In the genomic region with DNA sequence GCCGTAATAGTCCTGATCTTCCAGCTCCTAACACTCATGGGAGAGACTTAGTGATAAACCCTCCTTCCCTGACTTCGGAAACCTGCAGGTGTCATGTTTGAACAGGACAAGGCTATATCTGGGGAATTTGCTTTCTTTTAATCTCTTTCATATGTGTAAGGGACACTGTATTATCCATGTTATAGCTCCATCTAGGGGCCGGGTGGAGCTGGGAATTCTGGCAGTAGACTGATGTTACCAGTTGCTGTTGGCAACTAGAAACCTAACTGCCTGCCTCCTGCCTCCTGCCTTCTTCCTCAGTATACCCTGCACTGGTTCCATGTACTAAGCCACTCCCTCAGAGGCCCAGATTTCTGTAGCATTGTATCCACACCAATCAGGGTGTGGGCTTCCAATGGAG, we compare ENCODE assay signal across 10 mouse cellular contexts. TPM values are rescaled to one million over a fixed set of nuclear protein-coding genes. Genes with fewer than 3 reads are reported as not detected.
DNase-seq lines count a peak whose midpoint lies in the region; ATAC-seq and TF ChIP-seq lines count a peak whose summit lies in the region.
"Had no signal": no experiment of that assay in that cellular context is flagged by ENCODE, and none has a peak within 500 bp of the region (broad histone marks: within the 10 kb centered on the region; RNA-seq: fewer than 3 reads in every experiment).

No protein-coding gene starts in this region.

- H3K4me2 ChIP-seq in hindbrain, postnatal 0 days (ENCODE audit: low read depth, low read length), result no peak overlapping the region
- no peak overlapping the region for H3K4me2 ChIP-seq in hindbrain, embryonic 16.5 days (ENCODE audit: low read length)
- no peak overlapping the region for H3K4me2 ChIP-seq in neural tube, embryonic 15.5 days
- H3K4me2 ChIP-seq: liver, embryonic 15.5 days; stomach, embryonic 15.5 days had no signal

- no peak for ATAC-seq in hindbrain, postnatal 0 days
- ATAC-seq in hindbrain, embryonic 16.5 days, result no peak
- ATAC-seq in neural tube, embryonic 15.5 days (ENCODE audit: low FRiP score), result no peak

- no peaks in the 10 kb centered on the region for H3K36me3 ChIP-seq in hindbrain, postnatal 0 days (ENCODE audit: insufficient read depth, low read length)
- H3K36me3 ChIP-seq in hindbrain, embryonic 16.5 days (ENCODE audit: control insufficient read depth, insufficient read depth, low read length), result no peaks in the 10 kb centered on the region
- H3K36me3 ChIP-seq in liver, adult 2 months (ENCODE audit: control insufficient read depth, insufficient read depth, low read length), result no peaks in the 10 kb centered on the region
- no peaks in the 10 kb centered on the region for H3K36me3 ChIP-seq in neural tube, embryonic 15.5 days
- H3K36me3 ChIP-seq: liver, embryonic 15.5 days; stomach, embryonic 15.5 days had no signal

- H3K79me2 ChIP-seq in liver, adult 2 months (ENCODE audit: control insufficient read depth, insufficient read depth, low read length), result no peaks in the 10 kb centered on the region

- peak; percentile 39 for TF ChIP-seq CTCF in hindbrain, postnatal 0 days (IDR thresholded peaks at IDR 0.05; ENCODE audit: low read depth)
- TF ChIP-seq CTCF in cortical plate, adult 2 months (IDR thresholded peaks at IDR 0.05; ENCODE audit: extremely low read depth, insufficient read depth, low read length), result peak; percentile 35; the same call in 1 of the 2 replicates
- TF ChIP-seq CTCF in liver, adult 2 months (IDR thresholded peaks at IDR 0.05; ENCODE audit: low read depth, low read length), result peak; percentile 25; the same call in 1 of the 2 replicates

- no peak overlapping the region for H3K9ac ChIP-seq in hindbrain, postnatal 0 days (replicated peaks; ENCODE audit: low read length)
- no peak overlapping the region for H3K9ac ChIP-seq in hindbrain, embryonic 16.5 days (ENCODE audit: low read depth, low read length)
- H3K9ac ChIP-seq in liver, adult 2 months (ENCODE audit: low read depth, low read length), result no peak overlapping the region
- no peak overlapping the region for H3K9ac ChIP-seq in neural tube, embryonic 15.5 days (replicated peaks)
- H3K9ac ChIP-seq: liver, embryonic 15.5 days; stomach, embryonic 15.5 days had no signal

- 57% methylated on average over 3 of the region's 3 CpGs for WGBS in hindbrain, postnatal 0 days
- WGBS in hindbrain, embryonic 16.5 days, result 65% methylated on average over 3 of the region's 3 CpGs
- WGBS in liver, adult 2 months, result 48% methylated on average over 3 of the region's 3 CpGs
- WGBS in neural tube, embryonic 15.5 days, result 69% methylated on average over 3 of the region's 3 CpGs

- no peaks in the 10 kb centered on the region for H3K27me3 ChIP-seq in hindbrain, postnatal 0 days (ENCODE audit: insufficient read depth, low read length)
- H3K27me3 ChIP-seq in hindbrain, embryonic 16.5 days (replicated peaks; ENCODE audit: control insufficient read depth, insufficient read depth, low read length), result no peaks in the 10 kb centered on the region
- H3K27me3 ChIP-seq in liver, adult 2 months (ENCODE audit: control insufficient read depth, insufficient read depth, low read length), result no peaks in the 10 kb centered on the region
- H3K27me3 ChIP-seq in neural tube, embryonic 15.5 days (replicated peaks), result no peaks in the 10 kb centered on the region
- H3K27me3 ChIP-seq: stomach, embryonic 15.5 days had no signal

- peak; percentile 14 for DNase-seq in hindbrain, postnatal 0 days (ENCODE audit: low spot score)
- peak; percentile 86 for DNase-seq in NIH3T3 (ENCODE audit: low read depth)
- peak; percentile 43 for DNase-seq in kidney, postnatal 10 days
- DNase-seq in liver, adult 2 months (ENCODE audit: extremely low read depth, low read depth, low spot score), result peak; percentile 39
- DNase-seq in telencephalon, adult 2 months (ENCODE audit: low read depth, low spot score), result peak; percentile 5

- no peaks in the 10 kb centered on the region for H3K4me1 ChIP-seq in hindbrain, postnatal 0 days (ENCODE audit: insufficient read depth, low read length)
- no peaks in the 10 kb centered on the region for H3K4me1 ChIP-seq in hindbrain, embryonic 16.5 days (ENCODE audit: control insufficient read depth, insufficient read depth, low read depth, low read length)
- no peaks in the 10 kb centered on the region for H3K4me1 ChIP-seq in cortical plate, adult 2 months (ENCODE audit: control insufficient read depth, insufficient read depth, low read length)
- H3K4me1 ChIP-seq in liver, adult 2 months (ENCODE audit: control insufficient read depth, insufficient read depth, low read length), result no peaks in the 10 kb centered on the region
- no peaks in the 10 kb centered on the region for H3K4me1 ChIP-seq in neural tube, embryonic 15.5 days
- H3K4me1 ChIP-seq: liver, embryonic 15.5 days; stomach, embryonic 15.5 days had no signal

- H3K27ac ChIP-seq in hindbrain, postnatal 0 days, result no peak overlapping the region
- H3K27ac ChIP-seq in hindbrain, embryonic 16.5 days (ENCODE audit: low read depth, low read length), result no peak overlapping the region
- H3K27ac ChIP-seq in cortical plate, adult 2 months (ENCODE audit: insufficient read depth, low read length), result no peak overlapping the region
- no peak overlapping the region for H3K27ac ChIP-seq in liver, adult 2 months (replicated peaks; ENCODE audit: insufficient read depth, low read depth, low read length)
- H3K27ac ChIP-seq in neural tube, embryonic 15.5 days (replicated peaks), result no peak overlapping the region
- H3K27ac ChIP-seq: liver, embryonic 15.5 days; stomach, embryonic 15.5 days had no signal

- TF ChIP-seq POLR2A in cortical plate, adult 2 months (IDR thresholded peaks at IDR 0.05; ENCODE audit: extremely low read depth, insufficient read depth, low read length), result no peak
- no peak for TF ChIP-seq POLR2A in liver, adult 2 months (IDR thresholded peaks at IDR 0.05; ENCODE audit: extremely low read depth, insufficient read depth, low read length)

- no peak overlapping the region for H3K4me3 ChIP-seq in hindbrain, postnatal 0 days (ENCODE audit: low read length)
- no peak overlapping the region for H3K4me3 ChIP-seq in hindbrain, embryonic 16.5 days (ENCODE audit: low read length)
- no peak overlapping the region for H3K4me3 ChIP-seq in cortical plate, adult 2 months (ENCODE audit: insufficient read depth, low read length)
- no peak overlapping the region for H3K4me3 ChIP-seq in liver, adult 2 months (ENCODE audit: insufficient read depth, low read depth, low read length)
- no peak overlapping the region for H3K4me3 ChIP-seq in neural tube, embryonic 15.5 days (replicated peaks)
- H3K4me3 ChIP-seq: liver, embryonic 15.5 days; stomach, embryonic 15.5 days had no signal

- H3K9me3 ChIP-seq in hindbrain, postnatal 0 days (ENCODE audit: low read length), result no peaks in the 10 kb centered on the region
- H3K9me3 ChIP-seq in hindbrain, embryonic 16.5 days (ENCODE audit: control insufficient read depth, low read length), result no peaks in the 10 kb centered on the region
- H3K9me3 ChIP-seq in neural tube, embryonic 15.5 days (replicated peaks), result no peaks in the 10 kb centered on the region
- H3K9me3 ChIP-seq: liver, embryonic 15.5 days; stomach, embryonic 15.5 days had no signal

RNA-seq across cellular contexts. Expression of gene Rnf212, which starts 16.4 kb away (rescaled TPM):
- total RNA-seq in hindbrain, postnatal 0 days (2014; rRNA removed), result not detected in 2 replicates
- not detected in 2 replicates for polyA plus RNA-seq in hindbrain, postnatal 0 days (2015; fragmentation: Nextera tagmentation; extraction: Ambion mirVana)
- 0.25 TPM in 1 of 2 replicates, not detected in the other for polyA plus RNA-seq in hindbrain, embryonic 16.5 days (2015; fragmentation: Nextera tagmentation; extraction: Ambion mirVana)
- not detected in 2 replicates for polyA plus RNA-seq in cortical plate, adult 2 months (2012; rRNA removed)
- not detected in 2 replicates for total RNA-seq in liver, adult 2 months (2014; rRNA removed)
- not detected in 2 replicates for polyA plus RNA-seq in liver, adult 2 months (2012; rRNA removed)
- not detected in 2 replicates for polyA plus RNA-seq in neural tube, embryonic 15.5 days (2015; fragmentation: Nextera tagmentation; extraction: Ambion mirVana)

RNA-seq across cellular contexts. Expression of gene Tmed11, which starts 36.8 kb away (rescaled TPM):
- total RNA-seq in hindbrain, postnatal 0 days (2014; rRNA removed), result not detected in 2 replicates
- not detected in 2 replicates for polyA plus RNA-seq in hindbrain, postnatal 0 days (2015; fragmentation: Nextera tagmentation; extraction: Ambion mirVana)
- polyA plus RNA-seq in hindbrain, embryonic 16.5 days (2015; fragmentation: Nextera tagmentation; extraction: Ambion mirVana), result not detected in 2 replicates
- polyA plus RNA-seq in cortical plate, adult 2 months (2012; rRNA removed), result not detected in 2 replicates
- 0.46 TPM in 1 of 2 replicates, not detected in the other for total RNA-seq in liver, adult 2 months (2014; rRNA removed)
- polyA plus RNA-seq in liver, adult 2 months (2012; rRNA removed), result not detected in 2 replicates
- polyA plus RNA-seq in neural tube, embryonic 15.5 days (2015; fragmentation: Nextera tagmentation; extraction: Ambion mirVana), result not detected in 2 replicates
- polyA plus RNA-seq: liver, embryonic 15.5 days had no signal

RNA-seq across cellular contexts. Expression of gene Vmn2r8, which starts 50.3 kb away (rescaled TPM):
- not detected in 2 replicates for total RNA-seq in hindbrain, postnatal 0 days (2014; rRNA removed)
- not detected in 2 replicates for polyA plus RNA-seq in hindbrain, postnatal 0 days (2015; fragmentation: Nextera tagmentation; extraction: Ambion mirVana)
- not detected in 2 replicates for polyA plus RNA-seq in hindbrain, embryonic 16.5 days (2015; fragmentation: Nextera tagmentation; extraction: Ambion mirVana)
- not detected in 2 replicates for polyA plus RNA-seq in cortical plate, adult 2 months (2012; rRNA removed)
- total RNA-seq in liver, adult 2 months (2014; rRNA removed), result not detected in 2 replicates
- not detected in 2 replicates for polyA plus RNA-seq in liver, adult 2 months (2012; rRNA removed)
- polyA plus RNA-seq in neural tube, embryonic 15.5 days (2015; fragmentation: Nextera tagmentation; extraction: Ambion mirVana), result not detected in 2 replicates
- polyA plus RNA-seq: liver, embryonic 15.5 days had no signal

Comparison
In these comparisons a context has a peak if more than half of its experiments do, and no peak if none do; other contexts are left out.
1. DNase-seq: peak in every context shown above with its lines; median percentile 86 in NIH3T3; 43 in kidney, postnatal 10 days; 39 in liver, adult 2 months; 14 in hindbrain, postnatal 0 days; 5 in telencephalon, adult 2 months.